Mouse (Mus musculus) activated CD4-positive, CD25-positive, alpha-beta regulatory T cell, adult 4 months (primary cell): ENCODE data around the gene Cox15. TPM values are rescaled to one million over a fixed set of nuclear protein-coding genes. Genes with fewer than 3 reads are reported as not detected.

Experiments
- ATAC-seq: one replicate; pipeline ENCODE4 v1.8.0; 2017
- polyA plus RNA-seq, 2 experiments: library from polyadenylated mRNA; unstranded; fragments of 100-300 nt; shearing (Covaris generic); gene quantifications; one replicate each; pipeline ENCODE4 v1.2.1; 2017

Gene Cox15
- 1 to 10 TPM; 6.6 to 8.1 TPM for polyA plus RNA-seq

- ATAC-seq: peak; percentile 83
Measured at GRCm38 (mm10) chr19:43752489-43753225, at the start of gene Cox15, which contains the start of gene Cutc. TSS of gene Cox15 (minus strand) at chr19:43753000. TSS of gene Cutc (plus strand) at chr19:43752996.

- no peak for ATAC-seq
Measured at GRCm38 (mm10) chr19:43801427-43802051, 48.7 kb upstream of the Cox15 start.

- no peak for ATAC-seq
Measured at GRCm38 (mm10) chr19:43797216-43797615, 44.4 kb upstream of the Cox15 start.

- ATAC-seq: no peak
Measured at GRCm38 (mm10) chr19:43795511-43795910, 42.7 kb upstream of the Cox15 start.

GRCm38 (mm10) chr19:43793951-43794350 is 41.2 kb upstream of the Cox15 start:
- ATAC-seq: no peak

- no peak for ATAC-seq
Measured at GRCm38 (mm10) chr19:43792537-43792936, 39.7 kb upstream of the Cox15 start.

GRCm38 (mm10) chr19:43789817-43790216 is 37.0 kb upstream of the Cox15 start:
- no peak for ATAC-seq

- no peak for ATAC-seq
Measured at GRCm38 (mm10) chr19:43786249-43787026, 33.6 kb upstream of the Cox15 start.

- no peak for ATAC-seq
Measured at GRCm38 (mm10) chr19:43784761-43785160, 32.0 kb upstream of the Cox15 start.

- no peak for ATAC-seq
Measured at GRCm38 (mm10) chr19:43781980-43782379, 29.2 kb upstream of the Cox15 start, which contains the start of gene Abcc2. TSS of gene Abcc2 (plus strand) at chr19:43782192.

GRCm38 (mm10) chr19:43780391-43780790 is 27.6 kb upstream of the Cox15 start:
- ATAC-seq: no peak

GRCm38 (mm10) chr19:43777308-43777707 is 24.5 kb upstream of the Cox15 start:
- ATAC-seq: no peak

GRCm38 (mm10) chr19:43776561-43776960 is 23.8 kb upstream of the Cox15 start:
- ATAC-seq: no peak

GRCm38 (mm10) chr19:43775433-43775832 is 22.6 kb upstream of the Cox15 start:
- ATAC-seq: no peak

- ATAC-seq: no peak
Measured at GRCm38 (mm10) chr19:43772311-43772710, 19.5 kb upstream of the Cox15 start.

- ATAC-seq: peak; percentile 65
Measured at GRCm38 (mm10) chr19:43771499-43771969, 18.7 kb upstream of the Cox15 start.

- no peak for ATAC-seq
Measured at GRCm38 (mm10) chr19:43770584-43770983, 17.8 kb upstream of the Cox15 start.

- no peak for ATAC-seq
Measured at GRCm38 (mm10) chr19:43769366-43769960, 16.7 kb upstream of the Cox15 start.

- ATAC-seq: no peak
Measured at GRCm38 (mm10) chr19:43767549-43768322, 14.9 kb upstream of the Cox15 start.

GRCm38 (mm10) chr19:43766451-43766850 is 13.7 kb upstream of the Cox15 start:
- ATAC-seq: no peak

GRCm38 (mm10) chr19:43762410-43762809 is 9.6 kb upstream of the Cox15 start:
- ATAC-seq: no peak
